Mouse (Mus musculus) G1E (cell line): ENCODE data around the gene Baz1a. TPM values are rescaled to one million over a fixed set of nuclear protein-coding genes. Genes with fewer than 3 reads are reported as not detected.
"Not testable (repeated sequence)": the region's sequence is repeated elsewhere in the genome, so short reads cannot be mapped to it uniquely, and the experiment has no call there.

Experiments used
- ATAC-seq: 2 replicates; pipeline ENCODE4 v1.8.0; 2016; ENCODE audit warnings: mild to moderate bottlenecking; ENCODE audit not compliant: insufficient number of reproducible peaks, poor library complexity, low FRiP score, severe bottlenecking; ENCODE audit errors: extremely low read depth
- DNase-seq: peaks from one replicate; pipeline ENCODE4 v3.0.0; 2012; ENCODE audit warnings: low spot score
- H3K27me3 ChIP-seq: 2 replicates; pipeline ENCODE4 v1.6.1; 2012; ENCODE audit warnings: mild to moderate bottlenecking, low read length, inconsistent platforms; ENCODE audit not compliant: insufficient read depth
- H3K36me3 ChIP-seq: replicated peaks from 2 replicates; pipeline ENCODE3; 2012; ENCODE audit warnings: mild to moderate bottlenecking, inconsistent platforms
- H3K4me1 ChIP-seq: 2 replicates; pipeline ENCODE4 v1.6.1; 2012; ENCODE audit warnings: low read depth, low read length, inconsistent platforms, mixed read lengths; ENCODE audit not compliant: insufficient read depth
- H3K4me3 ChIP-seq: 2 replicates; pipeline ENCODE4 v1.5.1; 2012; ENCODE audit warnings: low read depth, mild to moderate bottlenecking, inconsistent platforms, low read length, moderate library complexity, mixed read lengths
- H3K9me3 ChIP-seq: replicated peaks from 2 replicates; pipeline ENCODE4 v1.6.1; 2012; ENCODE audit warnings: inconsistent platforms
- CTCF ChIP-seq: IDR thresholded peaks from 2 replicates; pipeline ENCODE4 v1.5.1; 2012; ENCODE audit warnings: low read depth, low read length, inconsistent platforms, mixed read lengths
- GATA1 ChIP-seq: IDR thresholded peaks from 2 replicates; pipeline ENCODE4 v1.6.1; 2012; ENCODE audit warnings: borderline replicate concordance, low read length, inconsistent platforms, mixed read lengths
- GATA2 ChIP-seq: IDR thresholded peaks from 2 replicates; pipeline ENCODE4 v1.6.1; 2012; ENCODE audit warnings: low read depth, low read length, inconsistent platforms, borderline replicate concordance
- POLR2AphosphoS5 ChIP-seq: IDR thresholded peaks from 2 replicates; pipeline ENCODE4 v1.6.1; 2012; ENCODE audit warnings: low read depth, low read length, inconsistent platforms; ENCODE audit not compliant: insufficient replicate concordance
- TAL1 ChIP-seq: conservative IDR thresholded peaks from 2 replicates; pipeline ENCODE4 v1.6.1; 2012; ENCODE audit warnings: low read depth, low read length, inconsistent platforms, mixed read lengths
- polyA plus RNA-seq: library from polyadenylated mRNA; stranded (reverse); fragments of >175 nt; gene quantifications from 2 replicates; pipeline ENCODE4 v1.2.3, GENCODE M21; 2012
- total RNA-seq, 2 experiments: library from RNA; stranded (forward) in 1 of 2; stranded (reverse) in 1 of 2; fragments of 200-1000 nt in 1 of 2; fragments of >200 nt in 1 of 2; fragmentation: Nextera tagmentation in 1 of 2; gene quantifications; 2 replicates each; pipeline ENCODE4 v1.2.3; 2014 to 2017

The Baz1a gene
- total and polyA plus RNA-seq, 3 experiments = 34.1 to 370 (median 174) TPM

DNA sequence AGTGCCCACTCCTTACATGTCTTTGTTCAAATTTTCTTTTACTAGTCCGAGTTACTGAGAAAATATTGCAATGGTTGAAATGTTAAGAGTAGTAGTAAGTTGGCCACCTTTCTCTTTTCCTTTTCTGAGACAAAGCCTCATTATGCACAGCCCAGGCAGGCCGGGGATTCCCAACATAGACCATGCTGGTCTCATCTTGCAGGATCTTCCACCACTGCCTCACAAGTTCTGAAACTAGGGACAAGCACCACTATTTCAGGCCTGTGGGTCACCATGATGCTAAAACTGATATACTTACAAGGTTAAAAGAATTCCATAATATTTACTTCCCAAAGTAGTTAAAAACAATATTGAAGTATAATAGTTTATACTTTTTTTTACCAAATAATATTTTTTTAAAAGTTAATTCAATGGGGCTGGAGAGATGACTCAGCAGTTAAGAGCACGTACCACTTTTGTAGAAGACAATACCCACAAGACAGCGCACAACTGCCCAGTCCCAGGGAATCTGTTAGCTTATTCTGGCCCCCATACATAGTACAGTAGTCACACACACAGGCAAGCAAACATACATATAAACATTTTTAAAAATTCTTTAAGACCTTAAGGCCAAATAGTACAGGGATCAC is 48.5 kb downstream of the Baz1a start:
- no peak for ATAC-seq

GRCm38 (mm10) chr12:54959569-54959968 is 54.6 kb downstream of the Baz1a start:
- DNase-seq (no peak), ATAC-seq (no peak)
- no peak overlapping the region for H3K4me3 ChIP-seq
- H3K9me3 ChIP-seq = no peaks in the 10 kb centered on the region
- TF ChIP-seq GATA2 (no peak), CTCF (no peak), POLR2AphosphoS5 (no peak), GATA1 (no peak), TAL1 (no peak)
- H3K27me3 ChIP-seq = no peaks in the 10 kb centered on the region
- peaks cover 83% of the 10 kb centered on the region for H3K36me3 ChIP-seq
- peaks cover 62% of the 10 kb centered on the region for H3K4me1 ChIP-seq

More for the DNA sequence above, 48.5 kb downstream of the Baz1a start:
- TF ChIP-seq TAL1 (no peak), GATA2 (no peak), CTCF (no peak), POLR2AphosphoS5 (no peak), GATA1 (no peak)
- peaks cover 88% of the 10 kb centered on the region for H3K36me3 ChIP-seq
- peaks cover 52% of the 10 kb centered on the region for H3K4me1 ChIP-seq
- no peak for DNase-seq
- no peaks in the 10 kb centered on the region for H3K27me3 ChIP-seq
- no peak overlapping the region for H3K4me3 ChIP-seq
- H3K9me3 ChIP-seq = no peaks in the 10 kb centered on the region

GRCm38 (mm10) chr12:54956974-54957373 is 57.2 kb downstream of the Baz1a start:
- TF ChIP-seq GATA2 (no peak), POLR2AphosphoS5 (no peak), TAL1 (no peak), CTCF (no peak), GATA1 (no peak)
- Histone ChIP-seq H3K9me3 (no peaks in the 10 kb centered on the region), H3K4me3 (no peak overlapping the region), H3K36me3 (peaks cover 82% of the 10 kb centered on the region), H3K4me1 (peaks cover 44% of the 10 kb centered on the region), H3K27me3 (no peaks in the 10 kb centered on the region)
- DNase-seq = no peak
- no peak for ATAC-seq

- ATAC-seq (no peak), DNase-seq (no peak)
- Histone ChIP-seq H3K9me3 (no peaks in the 10 kb centered on the region), H3K27me3 (no peaks in the 10 kb centered on the region), H3K4me3 (no peak overlapping the region), H3K36me3 (peaks cover 82% of the 10 kb centered on the region), H3K4me1 (peaks cover 40% of the 10 kb centered on the region)
- TF ChIP-seq POLR2AphosphoS5 = no peak
- TF ChIP-seq GATA2 = no peak
- no peak for TF ChIP-seq GATA1
- no peak for TF ChIP-seq TAL1
- TF ChIP-seq CTCF = no peak
Observed at GRCm38 (mm10) chr12:54956457-54956856, 57.7 kb downstream of the Baz1a start.

GRCm38 (mm10) chr12:54946116-54946515 is 68.0 kb downstream of the Baz1a start:
- DNase-seq (no peak), ATAC-seq (no peak)
- TF ChIP-seq TAL1 = no peak
- TF ChIP-seq GATA2 = no peak
- no peak for TF ChIP-seq GATA1
- TF ChIP-seq POLR2AphosphoS5 = no peak
- H3K27me3 ChIP-seq = no peaks in the 10 kb centered on the region
- H3K9me3 ChIP-seq = no peaks in the 10 kb centered on the region
- H3K36me3 ChIP-seq = peaks cover 82% of the 10 kb centered on the region
- no peak overlapping the region for H3K4me3 ChIP-seq
- H3K4me1 ChIP-seq = peaks cover 11% of the 10 kb centered on the region; the same call in 1 of the 2 replicates

DNA sequence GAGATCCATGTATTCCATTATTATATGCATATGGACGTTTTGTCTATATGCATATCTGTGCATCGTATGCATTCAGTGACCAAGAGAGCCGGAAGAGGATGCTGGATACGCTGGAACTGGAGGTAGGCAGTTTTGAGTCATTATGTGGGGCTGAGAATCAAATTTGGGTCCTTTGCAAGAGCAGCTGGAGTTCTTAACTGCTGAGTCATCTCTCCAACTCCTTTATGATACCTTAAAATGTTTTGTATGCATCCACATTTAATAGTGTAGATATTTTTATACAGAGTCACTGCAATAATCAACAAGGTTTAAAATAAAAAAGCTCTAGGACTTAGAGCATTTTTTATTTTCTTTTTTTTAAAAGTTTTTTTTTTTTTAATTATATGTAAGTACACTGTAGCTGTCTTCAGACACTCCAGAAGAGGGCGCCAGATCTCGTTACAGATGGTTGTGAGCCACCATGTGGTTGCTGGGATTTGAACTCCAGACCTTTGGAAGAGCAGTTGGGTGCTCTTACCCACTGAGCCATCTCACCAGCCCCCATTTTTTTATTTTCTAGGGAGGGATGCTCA is 71.5 kb downstream of the Baz1a start:
- H3K9me3 ChIP-seq, ATAC-seq, H3K27me3 ChIP-seq, DNase-seq, H3K4me3 ChIP-seq: not testable (repeated sequence)
- peaks cover 85% of the 10 kb centered on the region for H3K36me3 ChIP-seq
- peaks cover 20% of the 10 kb centered on the region; the same call in 1 of the 2 replicates for H3K4me1 ChIP-seq

- ATAC-seq, DNase-seq, H3K27me3 ChIP-seq, H3K4me3 ChIP-seq, H3K9me3 ChIP-seq: not testable (repeated sequence)
- H3K36me3 ChIP-seq = peaks cover 86% of the 10 kb centered on the region
- H3K4me1 ChIP-seq = peaks cover 20% of the 10 kb centered on the region
Observed at GRCm38 (mm10) chr12:54937581-54938343, 76.4 kb downstream of the Baz1a start.
